Mouse (Mus musculus) brain, embryonic 18.5 days (tissue): Measurements from ENCODE around the gene B230217C12Rik.

Experiments used
- DNase-seq: peaks from one replicate; pipeline ENCODE4 v3.0.0-alpha.2; 2012; ENCODE audit warnings: low read depth, low spot score

B230217C12Rik gene

DNA sequence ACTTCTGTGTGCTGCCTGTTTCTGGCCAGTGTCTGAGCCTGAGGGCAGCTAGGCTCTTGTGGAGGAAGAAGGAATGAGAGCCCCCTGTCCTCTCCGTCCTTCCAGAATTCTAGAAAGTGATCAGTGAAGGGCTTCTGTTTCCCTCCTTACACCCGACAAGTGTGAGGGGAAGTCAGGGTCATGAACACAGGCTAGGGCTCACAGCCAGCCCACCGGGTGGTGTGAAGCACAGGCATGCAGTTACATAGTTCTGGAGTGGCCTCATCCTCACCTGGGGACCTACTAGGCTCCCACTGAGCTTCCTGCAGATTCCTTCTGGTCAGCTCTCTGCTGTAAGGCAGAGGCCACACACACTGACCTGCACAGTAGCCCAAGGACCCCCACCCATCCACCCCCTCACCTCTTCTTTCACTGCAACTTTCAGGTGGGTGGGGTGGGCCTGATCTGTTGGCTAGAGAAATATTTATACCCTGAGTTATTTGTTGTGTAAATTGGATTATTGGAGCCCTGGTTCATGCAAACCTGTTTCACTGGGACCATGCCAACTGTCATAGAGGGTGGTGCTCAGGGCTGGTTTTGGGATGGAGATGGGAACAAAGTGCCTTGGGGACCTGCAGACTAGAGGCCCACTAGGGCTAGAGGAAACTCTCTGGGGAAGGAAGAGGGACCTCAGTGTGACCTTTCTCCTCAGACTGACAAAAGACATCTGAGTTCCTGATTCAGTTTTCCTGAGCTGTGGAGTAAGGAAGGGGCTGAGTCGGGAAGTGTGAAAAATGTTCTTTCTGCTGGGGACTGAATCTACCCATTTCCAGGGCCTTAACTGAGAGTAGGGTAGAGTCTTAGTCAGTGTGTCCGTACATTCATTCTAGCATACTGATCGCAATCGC is 31.1 kb upstream of the B230217C12Rik start:
- no peak for DNase-seq

DNA sequence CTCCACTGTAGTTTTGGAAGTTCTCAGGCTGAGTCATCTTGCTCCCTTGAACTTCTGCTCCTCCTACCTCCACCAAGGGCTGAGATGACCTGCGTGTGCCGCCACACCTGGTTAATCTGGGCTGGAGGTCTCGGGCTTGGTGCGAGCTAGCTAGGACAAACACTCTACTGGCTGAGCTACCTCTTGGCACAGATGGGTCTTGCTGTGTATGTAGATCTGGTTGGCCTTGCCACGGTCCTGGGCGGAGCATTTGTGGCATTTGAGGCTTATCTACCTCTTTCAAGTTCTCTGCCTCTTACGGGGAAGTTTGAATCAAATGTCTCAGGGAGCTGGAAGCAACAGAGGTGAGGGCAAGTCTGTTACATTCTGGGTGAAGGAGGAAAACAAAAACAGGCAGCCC is 30.2 kb upstream of the B230217C12Rik start:
- no peak for DNase-seq

DNA sequence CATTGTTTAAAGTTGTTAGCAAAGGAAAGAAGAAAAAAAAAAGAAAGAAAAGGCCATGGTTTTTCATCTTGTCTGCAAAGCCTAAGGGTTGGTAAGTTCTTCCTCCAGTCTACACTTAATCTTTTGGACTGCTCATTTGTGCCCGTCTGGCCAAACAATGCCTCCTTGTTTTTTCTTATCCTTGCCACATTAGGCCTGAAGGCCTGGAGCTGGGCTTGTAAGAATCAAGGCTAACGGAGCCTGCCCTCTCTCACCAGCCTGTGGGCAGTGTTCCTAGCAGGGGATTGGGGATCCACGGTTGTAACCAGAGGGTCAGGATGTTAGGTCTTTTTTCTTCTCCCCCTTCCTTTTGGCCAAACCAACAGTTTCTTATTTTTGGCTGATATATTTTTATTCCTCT is 29.6 kb upstream of the B230217C12Rik start:
- no peak for DNase-seq

DNA sequence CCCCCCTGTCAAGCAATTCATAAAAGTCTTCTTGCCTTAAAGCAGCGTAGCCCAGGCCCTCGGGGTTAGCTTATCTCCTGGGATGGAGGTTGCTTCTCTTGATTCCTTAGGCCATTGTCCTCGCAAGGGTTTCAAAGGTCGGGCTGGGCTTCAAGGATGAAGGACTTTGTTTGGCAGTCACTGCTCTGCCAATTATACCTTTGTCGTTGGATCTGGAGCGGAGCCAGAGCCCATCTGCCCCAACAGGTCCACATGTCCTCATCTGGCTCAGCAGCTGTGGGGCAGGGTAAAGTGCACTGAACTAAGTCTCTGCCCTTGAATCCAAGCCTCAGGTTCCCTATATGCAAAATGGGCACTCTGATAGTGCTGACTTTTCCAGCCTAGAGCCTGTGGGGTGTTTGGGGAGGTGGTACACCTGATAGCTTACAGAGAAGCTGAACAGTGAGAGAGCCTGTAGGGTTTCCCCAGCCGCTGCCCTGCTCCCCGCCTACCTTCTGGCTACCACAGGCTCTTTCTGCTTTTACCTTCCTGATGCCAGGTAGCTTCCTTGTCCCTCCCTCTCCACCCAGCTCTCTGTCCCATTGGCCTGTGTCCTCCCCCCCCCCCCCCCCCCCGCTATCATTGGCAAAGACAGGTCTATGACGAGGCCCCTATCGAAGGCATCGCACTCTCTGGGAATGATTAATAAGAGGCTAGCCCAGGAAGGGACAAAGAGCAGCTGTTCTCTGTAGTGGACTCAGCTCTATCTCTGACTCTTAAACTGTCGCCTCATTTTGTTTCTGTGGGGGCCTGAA is 28.8 kb upstream of the B230217C12Rik start:
- DNase-seq, result no peak

DNA sequence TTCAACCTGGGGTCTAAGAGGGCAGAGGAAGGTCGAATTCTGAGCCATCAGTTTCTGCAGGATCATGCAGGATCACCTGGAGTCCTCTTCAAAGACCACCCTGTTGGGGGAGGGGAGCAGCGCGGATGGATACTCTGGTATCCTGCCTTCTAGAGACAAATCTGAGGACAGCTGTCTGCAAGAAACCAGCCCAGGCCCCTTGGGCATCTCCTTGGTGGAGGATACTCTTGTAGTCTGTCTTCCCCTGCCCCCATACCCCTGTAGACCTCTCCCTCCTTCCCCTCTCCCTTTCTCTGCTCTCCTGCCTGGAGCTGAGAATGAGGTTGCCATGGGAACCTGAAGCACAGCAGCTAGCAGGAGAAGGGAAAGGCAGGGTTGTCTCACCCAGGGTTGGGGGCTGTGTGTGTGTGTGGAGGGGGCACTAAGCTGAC is 28.1 kb upstream of the B230217C12Rik start:
- DNase-seq, result no peak

DNA sequence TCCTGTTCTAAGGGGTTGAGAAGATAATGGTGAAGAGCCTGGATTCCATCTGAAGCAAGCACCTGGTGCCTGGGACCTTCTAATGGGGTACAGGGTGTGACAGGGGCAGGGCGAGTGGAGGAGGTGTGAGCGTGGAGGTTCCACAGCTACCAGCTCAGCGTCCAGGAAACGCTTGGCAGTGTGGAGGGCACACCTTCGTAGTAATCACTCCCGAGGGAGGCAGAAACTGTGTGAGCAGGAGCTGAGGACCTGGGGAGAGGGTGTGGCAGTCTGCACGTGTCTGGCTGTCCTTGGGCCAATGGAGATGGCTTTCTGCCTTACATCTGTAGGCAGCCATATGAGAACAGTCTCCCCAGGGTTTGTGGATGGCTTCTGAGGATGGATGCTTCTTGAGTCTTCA is 27.5 kb upstream of the B230217C12Rik start:
- DNase-seq, result no peak

DNA sequence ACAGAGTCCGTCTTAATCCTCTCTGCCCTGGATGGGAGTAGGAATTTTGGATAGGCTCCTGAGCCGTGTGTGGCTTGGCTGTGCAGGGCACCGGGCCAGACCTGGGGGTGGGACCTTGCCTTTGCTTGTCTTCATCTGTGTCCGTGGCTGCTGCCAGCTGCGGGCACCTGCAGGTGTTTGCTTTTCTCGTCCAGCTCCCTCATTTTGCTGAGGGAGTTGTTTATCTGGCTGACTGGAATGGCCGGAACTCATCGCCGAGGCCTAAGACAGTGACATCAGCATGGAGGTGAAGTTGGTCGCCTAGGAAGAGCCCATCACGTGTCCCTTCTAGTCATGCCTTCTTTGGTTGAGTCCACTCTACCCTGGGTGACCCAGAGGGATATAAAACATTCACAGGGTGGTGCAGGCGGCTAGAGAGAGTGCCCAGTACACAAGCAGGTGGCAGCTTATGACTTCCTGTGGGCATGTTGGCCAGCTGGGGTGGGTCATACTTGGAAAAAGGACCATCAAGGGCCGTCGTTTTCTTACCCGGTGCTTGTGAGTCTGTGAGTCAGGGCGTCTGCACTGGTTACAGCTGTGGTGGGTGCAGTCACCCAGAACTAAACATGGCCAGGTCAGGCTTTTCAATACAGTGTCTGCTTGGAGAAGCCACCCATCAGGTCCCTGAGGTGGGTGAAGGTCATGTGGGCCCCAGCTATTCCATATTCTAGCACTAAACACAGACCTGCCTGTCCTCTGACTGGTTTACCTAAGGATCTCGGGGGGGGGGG is 26.6 kb upstream of the B230217C12Rik start:
- DNase-seq, result no peak

DNA sequence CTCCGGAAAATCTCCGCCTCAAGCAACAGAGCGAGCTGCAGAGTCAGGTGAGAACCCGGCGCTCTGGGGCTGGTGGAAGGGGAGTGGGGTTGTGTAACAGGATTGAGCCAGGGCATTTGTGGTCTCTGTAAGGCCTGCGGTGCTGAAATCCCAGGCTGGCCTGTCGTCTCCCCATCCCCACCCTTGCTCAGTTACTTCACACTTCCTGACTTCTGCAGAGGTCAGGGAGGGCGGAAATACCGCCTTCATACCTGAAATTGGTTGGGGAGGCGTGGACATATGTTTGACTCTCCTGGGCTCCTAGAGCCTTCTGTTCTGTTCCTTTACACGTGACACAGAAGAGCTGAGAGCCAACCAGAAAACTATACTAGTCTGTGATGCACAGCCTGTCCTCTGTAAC is 24.8 kb upstream of the B230217C12Rik start:
- no peak for DNase-seq

DNA sequence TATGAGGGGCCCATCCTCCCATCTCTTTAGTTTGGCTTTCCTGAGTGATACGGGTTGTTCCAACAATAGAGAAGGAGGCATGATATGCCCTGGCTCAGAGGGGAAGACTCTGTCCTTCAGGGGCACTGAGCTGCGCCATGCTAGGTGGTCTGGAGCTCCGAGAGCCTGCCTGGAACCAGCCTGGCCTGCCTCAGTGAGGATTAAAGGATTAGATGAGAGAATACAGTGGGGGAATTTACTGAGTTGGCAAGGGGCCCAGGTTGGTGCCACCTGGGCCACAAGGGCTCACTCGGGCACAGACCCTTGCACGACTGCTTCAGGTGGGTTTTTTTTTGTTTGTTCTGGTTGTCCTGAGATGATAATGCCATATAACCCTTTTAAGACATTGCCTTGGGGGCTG is 24.4 kb upstream of the B230217C12Rik start:
- no peak for DNase-seq

DNA sequence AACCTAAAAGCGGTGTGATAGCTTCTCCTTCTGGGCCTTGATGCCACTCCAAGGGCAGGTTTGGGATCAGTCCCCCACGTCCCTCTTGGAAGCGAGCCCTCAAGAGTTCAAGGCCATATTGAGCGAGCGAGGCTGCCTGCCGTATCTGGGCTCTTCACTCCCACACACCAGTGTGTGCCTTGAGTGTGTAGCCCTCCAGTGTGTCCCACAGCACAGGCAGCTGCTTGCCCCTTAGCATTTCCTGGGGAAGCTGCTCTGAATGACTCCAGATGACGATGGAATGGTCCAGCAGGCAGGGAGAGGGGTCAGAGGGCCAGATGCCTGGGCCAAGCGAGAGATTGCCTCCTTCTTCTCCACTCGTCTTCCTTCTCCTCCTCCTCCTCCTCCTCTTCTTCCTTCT is 23.7 kb upstream of the B230217C12Rik start:
- DNase-seq, result no peak

DNA sequence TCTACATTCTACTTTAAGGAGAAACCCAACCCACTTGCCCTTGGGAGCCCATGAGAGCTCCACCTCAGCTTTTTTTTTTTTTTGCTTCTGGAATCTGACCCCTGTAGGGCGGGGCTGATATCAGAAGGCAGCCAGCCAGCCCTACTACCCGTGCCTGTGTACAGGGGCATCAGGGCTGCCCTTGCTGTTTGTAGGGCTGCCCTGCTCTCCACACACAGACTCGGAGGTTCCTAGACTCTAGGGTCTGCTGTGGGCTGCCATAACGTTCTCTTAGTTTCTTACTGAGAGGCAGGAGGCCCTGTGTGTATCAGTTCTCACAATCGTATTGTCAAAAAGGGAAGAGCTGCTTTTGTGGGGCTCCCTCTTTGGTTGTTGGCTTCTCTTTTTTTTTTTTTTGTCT is 23.2 kb upstream of the B230217C12Rik start:
- no peak for DNase-seq

DNA sequence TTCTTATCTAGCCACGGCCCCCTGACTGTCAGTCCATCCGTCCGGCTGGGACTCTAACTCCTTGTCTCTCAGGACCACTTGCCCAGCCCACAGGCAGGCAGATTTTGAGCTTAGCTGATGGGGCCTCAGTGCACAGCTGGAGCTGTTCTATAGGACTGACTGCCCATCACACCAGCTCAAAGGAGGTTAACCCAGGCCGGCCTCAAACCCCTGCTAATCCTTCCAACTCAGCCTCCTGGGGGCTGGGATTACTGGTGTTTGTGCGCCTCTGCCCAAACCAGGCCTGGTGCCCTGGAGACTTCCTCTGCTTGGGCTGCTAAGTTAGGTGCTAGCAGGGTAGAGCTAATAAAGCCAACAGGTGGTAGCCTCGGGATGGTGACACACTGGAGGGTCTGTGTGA is 22.6 kb upstream of the B230217C12Rik start:
- no peak for DNase-seq

DNA sequence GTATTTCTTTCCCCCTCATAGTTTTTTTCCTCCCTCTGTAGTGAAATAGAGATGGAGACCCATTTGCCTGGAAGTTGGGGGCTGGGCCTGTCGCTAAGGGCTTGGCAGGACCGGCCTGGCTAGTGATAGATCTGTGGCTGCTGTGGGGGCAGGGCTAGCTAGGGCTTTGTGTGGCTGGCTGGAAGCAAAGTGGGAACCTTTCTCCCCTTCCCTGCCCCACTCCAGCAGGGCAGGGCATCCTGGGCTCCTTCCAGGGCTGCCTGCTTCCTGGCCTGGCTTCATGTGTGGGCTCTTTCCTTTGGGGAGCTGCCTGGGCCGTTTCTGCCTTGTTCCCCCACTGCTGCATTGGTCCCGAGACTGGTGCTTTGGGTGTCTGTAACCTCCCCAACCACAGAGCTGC is 22.0 kb upstream of the B230217C12Rik start:
- DNase-seq, result no peak

DNA sequence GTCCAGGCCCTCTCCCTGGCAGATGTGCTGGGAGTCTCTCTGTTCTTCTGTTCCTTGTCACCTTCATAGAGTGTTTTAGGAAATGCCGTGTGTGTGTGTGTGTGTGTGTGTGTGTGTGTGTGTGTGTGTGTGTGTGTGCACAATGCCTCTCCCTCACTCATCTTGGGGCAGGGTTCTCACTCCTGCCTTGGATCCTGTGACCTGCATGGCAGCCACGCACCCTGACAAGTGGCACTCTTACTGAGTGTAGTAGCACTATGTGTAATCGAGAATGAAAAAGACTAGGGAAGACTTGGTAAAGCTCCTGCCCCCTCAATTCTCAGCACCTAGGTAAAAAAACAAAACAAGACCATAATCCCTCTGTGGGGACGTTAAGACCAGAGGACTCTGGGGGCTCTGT is 21.5 kb upstream of the B230217C12Rik start:
- no peak for DNase-seq

DNA sequence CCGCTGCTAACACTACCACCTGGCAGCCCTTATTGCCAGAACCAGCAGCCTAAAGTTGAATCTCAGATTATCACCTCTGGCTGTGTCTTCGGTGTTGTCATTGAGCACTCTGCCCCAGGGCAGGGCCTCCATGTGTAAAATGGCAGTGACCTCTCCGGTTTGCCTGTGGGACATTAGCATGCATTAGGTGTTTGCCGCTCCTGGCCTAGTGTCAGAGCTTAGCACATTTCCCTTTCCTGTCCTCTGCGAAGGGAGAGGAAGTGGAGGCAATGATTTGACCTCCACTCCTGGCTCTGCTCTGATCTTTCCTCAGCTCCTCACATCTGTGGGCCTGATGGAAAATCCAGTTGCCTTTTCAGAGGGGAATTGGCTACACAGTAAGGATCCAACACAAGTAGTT is 20.7 kb upstream of the B230217C12Rik start:
- DNase-seq, result no peak

DNA sequence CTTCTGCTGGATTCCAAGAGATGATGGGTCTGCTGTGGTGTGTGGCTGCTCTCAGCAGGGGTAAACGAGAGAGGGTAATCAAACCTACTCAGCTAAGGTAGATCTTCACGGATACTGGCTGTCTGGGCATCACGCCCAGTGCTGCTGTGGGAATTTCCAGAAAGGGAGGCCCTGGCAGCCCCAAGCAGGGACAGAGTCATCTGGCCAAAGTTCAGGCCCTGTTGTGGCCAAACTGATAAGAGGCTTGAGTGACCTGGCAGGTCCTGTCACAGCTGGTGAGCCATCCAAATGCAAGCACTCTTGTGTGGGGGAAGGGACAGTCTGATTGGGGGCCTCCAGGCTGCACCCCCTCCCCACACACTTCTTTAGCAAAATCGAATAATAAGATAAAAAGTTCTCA is 19.7 kb upstream of the B230217C12Rik start:
- no peak for DNase-seq

DNA sequence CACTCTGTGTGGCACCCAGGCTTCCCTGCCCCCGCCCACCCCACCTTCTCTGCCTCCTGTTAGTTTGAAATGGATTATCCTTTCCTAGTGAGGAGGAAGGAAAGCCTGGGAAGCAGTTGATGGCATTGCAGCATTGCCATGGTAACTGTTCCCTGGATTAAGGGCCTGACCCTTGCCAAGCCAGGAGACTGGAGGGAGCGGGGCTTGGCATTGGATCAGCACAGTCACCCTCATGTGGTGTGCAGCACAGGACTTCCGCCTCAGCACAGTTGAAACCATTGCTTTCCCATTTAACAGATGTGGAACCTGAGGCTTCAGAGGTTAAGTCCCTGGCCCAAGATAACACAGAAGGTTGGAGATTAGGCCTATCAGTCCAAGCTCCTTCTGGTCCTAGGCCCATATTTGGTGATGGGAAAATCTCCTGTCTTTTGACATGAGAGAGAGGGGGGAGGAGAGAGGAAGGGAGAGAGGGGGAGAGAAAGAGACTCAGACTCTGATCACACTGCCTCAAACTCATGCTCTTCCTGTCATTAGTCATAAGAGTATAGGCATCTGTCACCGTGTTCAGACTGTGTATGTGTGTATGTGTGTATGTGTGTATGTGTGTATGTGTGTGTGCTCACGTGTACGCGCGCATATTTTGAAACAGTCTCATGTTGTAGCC is 19.0 kb upstream of the B230217C12Rik start:
- no peak for DNase-seq

DNA sequence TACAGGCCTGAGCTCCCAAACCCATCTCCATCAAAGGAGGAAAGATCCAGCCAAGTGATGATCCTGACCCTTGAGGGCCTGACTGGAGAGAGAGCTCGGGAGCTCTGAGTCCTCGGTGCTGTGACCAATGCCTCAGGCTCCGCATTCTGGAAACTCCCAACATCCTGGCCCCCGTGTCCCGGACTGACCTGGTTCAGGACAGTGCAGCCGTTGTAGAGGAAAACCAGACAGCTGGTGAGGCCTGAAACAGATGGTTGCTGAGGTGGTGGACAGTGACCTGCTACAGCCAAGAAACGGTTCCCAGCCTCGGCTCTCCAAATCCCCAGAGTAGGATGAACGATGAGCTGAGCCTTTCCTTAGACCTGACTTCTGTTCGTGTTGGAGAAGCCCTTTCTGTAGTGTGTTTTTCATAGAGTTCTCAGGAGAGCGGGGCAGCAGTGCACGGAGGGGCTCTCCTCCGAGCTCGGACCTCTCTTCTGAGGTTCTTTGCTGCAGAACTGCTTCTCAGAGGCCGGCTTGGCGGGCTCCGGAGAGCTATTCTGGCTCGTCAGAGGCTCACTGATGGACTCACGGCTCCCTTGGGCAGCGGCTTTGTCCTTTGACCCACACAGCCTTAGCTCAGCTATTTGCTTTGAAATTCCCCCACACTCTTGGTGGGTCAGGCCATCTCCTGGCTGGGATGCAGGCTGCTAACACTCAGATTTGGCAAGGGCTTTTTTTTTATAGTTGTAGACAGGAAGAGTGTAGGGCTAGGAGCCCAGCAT is 17.6 kb upstream of the B230217C12Rik start:
- DNase-seq, result no peak

DNA sequence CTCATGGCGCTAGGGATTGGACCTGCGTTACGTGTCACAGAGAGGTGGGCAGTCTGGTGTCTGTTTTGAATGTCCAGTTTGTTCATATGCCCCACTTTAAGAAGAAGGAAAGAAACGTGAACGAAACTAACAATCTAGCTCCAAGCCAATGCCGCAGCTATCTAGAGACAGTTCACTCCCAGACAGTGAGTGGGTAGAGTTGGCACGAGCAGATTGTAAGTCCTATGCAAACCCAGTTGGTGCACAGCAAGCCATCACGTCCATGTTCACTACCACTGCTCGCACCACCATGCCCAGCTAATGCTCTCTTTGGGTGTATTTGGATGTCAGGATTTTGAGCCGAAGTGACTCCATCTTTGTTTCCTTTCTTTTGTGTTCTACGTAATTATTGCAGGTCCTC is 16.4 kb upstream of the B230217C12Rik start:
- no peak for DNase-seq

DNA sequence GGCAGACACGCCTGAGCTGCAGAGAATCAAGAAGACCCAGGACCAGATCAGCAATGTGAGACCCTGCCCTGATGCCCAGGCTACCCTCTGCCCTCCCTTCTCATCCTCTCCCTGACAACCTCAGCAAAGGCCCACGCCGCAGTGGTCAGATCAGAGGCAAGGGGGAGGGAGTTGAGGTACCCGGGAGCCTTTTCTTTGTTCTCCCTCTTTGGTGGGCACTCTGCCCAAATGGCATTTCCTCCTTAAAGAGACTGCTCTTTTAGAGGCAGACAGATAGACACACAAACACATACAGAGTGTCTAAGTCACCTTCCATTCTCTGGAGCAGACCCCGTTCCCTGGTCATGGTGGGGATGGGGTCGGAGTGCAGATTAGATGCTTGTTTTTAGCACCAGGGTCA is 15.7 kb upstream of the B230217C12Rik start:
- DNase-seq, result no peak

DNA sequence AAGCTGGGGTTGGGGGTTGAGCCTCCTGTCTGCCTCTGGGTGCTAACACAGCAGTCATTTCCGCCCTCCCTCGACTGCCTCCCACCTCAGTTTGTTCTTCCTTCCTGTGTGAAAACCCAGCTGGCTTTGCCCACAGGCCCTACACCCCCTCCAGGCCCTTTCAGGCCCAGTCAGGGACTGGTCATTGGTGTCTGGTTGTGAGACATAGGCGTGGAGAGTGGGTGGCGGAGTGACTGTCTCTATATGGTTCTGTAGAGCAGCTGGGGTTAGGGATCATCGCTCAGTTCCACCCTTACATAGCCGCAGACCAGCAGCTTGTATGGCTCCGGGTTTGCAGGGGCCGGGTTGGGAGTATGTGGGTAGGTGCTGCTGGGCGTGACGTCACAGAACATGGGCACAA is 15.3 kb upstream of the B230217C12Rik start:
- no peak for DNase-seq
